Mouse (Mus musculus) intestine, postnatal 0 days (tissue): ENCODE data around the gene Pet117. TPM values are rescaled to one million over a fixed set of nuclear protein-coding genes. Genes with fewer than 3 reads are reported as not detected.

Experiments used
- ATAC-seq: fragments of 200-750 bp; cut with Nextera tagmentation; 2 replicates; pipeline ENCODE4 v1.8.0; 2017; ENCODE audit warnings: mild to moderate bottlenecking, moderate TSS enrichment, moderate library complexity
- H3K27ac ChIP-seq: fragments of 300-500 bp; sonication (generic); 2 replicates; pipeline ENCODE4 v1.5.1; 2014; ENCODE audit warnings: mild to moderate bottlenecking, low read depth, low read length, moderate library complexity
- H3K27me3 ChIP-seq: fragments of 300-500 bp; sonication (generic); replicated peaks from 2 replicates; pipeline ENCODE4 v1.6.1; 2014; ENCODE audit warnings: low read length, mixed read lengths; ENCODE audit not compliant: control insufficient read depth, insufficient read depth
- H3K36me3 ChIP-seq: fragments of 300-500 bp; sonication (generic); 2 replicates; pipeline ENCODE4 v1.6.1; 2014; ENCODE audit warnings: mild to moderate bottlenecking, moderate library complexity; ENCODE audit not compliant: control insufficient read depth, insufficient read depth
- H3K4me1 ChIP-seq: fragments of 300-500 bp; sonication (generic); replicated peaks from 2 replicates; pipeline ENCODE4 v1.6.1; 2014; ENCODE audit warnings: antibody characterized with exemption, low read length, mixed read lengths; ENCODE audit not compliant: control insufficient read depth, insufficient read depth
- H3K4me2 ChIP-seq: fragments of 300-500 bp; sonication (generic); replicated peaks from 2 replicates; pipeline ENCODE4 v1.6.1; 2014; ENCODE audit warnings: low read depth, mild to moderate bottlenecking, moderate library complexity
- H3K4me3 ChIP-seq: fragments of 300-500 bp; sonication (generic); 2 replicates; pipeline ENCODE4 v1.5.1; 2014; ENCODE audit warnings: low read depth, low read length
- H3K9ac ChIP-seq: fragments of 300-500 bp; sonication (generic); 2 replicates; pipeline ENCODE4 v1.6.1; 2014; ENCODE audit warnings: mild to moderate bottlenecking, low read depth, low read length
- H3K9me3 ChIP-seq: fragments of 300-500 bp; sonication (generic); 2 replicates; pipeline ENCODE4 v1.6.1; 2016; ENCODE audit warnings: mixed run types; ENCODE audit not compliant: control insufficient read depth
- CTCF ChIP-seq: sonication (generic); IDR thresholded peaks from 2 replicates; pipeline ENCODE4 v1.5.1; 2016; ENCODE audit warnings: low read depth, mild to moderate bottlenecking, control low read depth, antibody characterized with exemption, moderate library complexity
- whole genome bisulfite sequencing: fragments of 180-500 bp; shearing (Covaris S2); extraction: QIAGEN DNeasy Blood & Tissue Kit; methylation state at CpG from one replicate; pipeline ENCODE4 v1.1.7; 2014; 5-methylcytosine and 5-hydroxymethylcytosine counted together
- polyA plus RNA-seq: library from polyadenylated mRNA; unstranded; fragments of >200 nt; fragmentation: Nextera tagmentation; extraction: Ambion mirVana; gene quantifications from 2 replicates; pipeline ENCODE4 v1.2.1, GENCODE M21; 2015

Gene Pet117
- polyA plus RNA-seq, 1 experiment from 2014 or later: 8.0 TPM

- Histone ChIP-seq H3K36me3 (peaks cover 69% of the 10 kb centered on the region), H3K9me3 (no peaks in the 10 kb centered on the region), H3K4me3 (no peak overlapping the region), H3K9ac (no peak overlapping the region), H3K4me2 (no peak overlapping the region), H3K27me3 (no peaks in the 10 kb centered on the region), H3K4me1 (no peaks in the 10 kb centered on the region), H3K27ac (no peak overlapping the region)
- ATAC-seq: no peak
- 71% methylated on average over 10 of the region's 10 CpGs for WGBS
- TF ChIP-seq CTCF: no peak
Measured at GRCm38 (mm10) chr2:144375063-144375703, 6.4 kb downstream of the Pet117 start.

GRCm38 (mm10) chr2:144381293-144381692 lies 12.5 kb downstream of the Pet117 start:
- no peak overlapping the region for H3K27ac ChIP-seq
- H3K4me2 ChIP-seq: no peak overlapping the region
- TF ChIP-seq CTCF: no peak
- H3K9me3 ChIP-seq: no peaks in the 10 kb centered on the region
- H3K27me3 ChIP-seq: no peaks in the 10 kb centered on the region
- H3K4me3 ChIP-seq: no peak overlapping the region
- no peaks in the 10 kb centered on the region for H3K4me1 ChIP-seq
- 82% methylated on average over 3 of the region's 3 CpGs for whole genome bisulfite sequencing
- H3K9ac ChIP-seq: no peak overlapping the region
- no peak for ATAC-seq
- H3K36me3 ChIP-seq: peaks cover 87% of the 10 kb centered on the region

GRCm38 (mm10) chr2:144381741-144382140 lies 12.9 kb downstream of the Pet117 start:
- Histone ChIP-seq H3K4me1 (no peaks in the 10 kb centered on the region), H3K36me3 (peaks cover 85% of the 10 kb centered on the region), H3K9me3 (no peaks in the 10 kb centered on the region), H3K27me3 (no peaks in the 10 kb centered on the region), H3K9ac (no peak overlapping the region), H3K4me2 (no peak overlapping the region), H3K4me3 (no peak overlapping the region), H3K27ac (no peak overlapping the region)
- 87% methylated on average over 4 of the region's 4 CpGs for WGBS
- ATAC-seq: no peak
- TF ChIP-seq CTCF: no peak

- Histone ChIP-seq H3K36me3 (peaks cover 77% of the 10 kb centered on the region), H3K27ac (no peak overlapping the region), H3K9me3 (no peaks in the 10 kb centered on the region), H3K27me3 (no peaks in the 10 kb centered on the region), H3K4me1 (no peaks in the 10 kb centered on the region), H3K4me3 (no peak overlapping the region), H3K9ac (no peak overlapping the region), H3K4me2 (no peak overlapping the region)
- TF ChIP-seq CTCF: no peak
- WGBS: 75% methylated on average over 7 of the region's 7 CpGs
- no peak for ATAC-seq
Measured at GRCm38 (mm10) chr2:144382624-144383138, 13.9 kb downstream of the Pet117 start.

- ATAC-seq: no peak
- no peak overlapping the region for H3K9ac ChIP-seq
Measured at GRCm38 (mm10) chr2:144386296-144386695, 17.5 kb downstream of the Pet117 start.

GRCm38 (mm10) chr2:144388416-144388815 lies 19.6 kb downstream of the Pet117 start:
- WGBS: 46% methylated on average over 3 of the region's 3 CpGs

More at GRCm38 (mm10) chr2:144386296-144386695, 17.5 kb downstream of the Pet117 start:
- Histone ChIP-seq H3K27ac (no peak overlapping the region), H3K4me3 (no peak overlapping the region), H3K4me1 (no peaks in the 10 kb centered on the region), H3K36me3 (peaks cover 68% of the 10 kb centered on the region), H3K4me2 (no peak overlapping the region), H3K27me3 (no peaks in the 10 kb centered on the region), H3K9me3 (no peaks in the 10 kb centered on the region)
- no peak for TF ChIP-seq CTCF
- whole genome bisulfite sequencing: 62% methylated on average over 2 of the region's 2 CpGs

More at GRCm38 (mm10) chr2:144388416-144388815, 19.6 kb downstream of the Pet117 start:
- Histone ChIP-seq H3K9me3 (no peaks in the 10 kb centered on the region), H3K27me3 (no peaks in the 10 kb centered on the region), H3K4me3 (no peak overlapping the region), H3K4me2 (no peak overlapping the region), H3K4me1 (no peaks in the 10 kb centered on the region), H3K9ac (no peak overlapping the region), H3K36me3 (peaks cover 65% of the 10 kb centered on the region), H3K27ac (no peak overlapping the region)
- ATAC-seq: no peak
- TF ChIP-seq CTCF: no peak
